Mouse (Mus musculus) kidney, embryonic 16.5 days (tissue): ENCODE measurements around the gene Gm9747. TPM values are rescaled to one million over a fixed set of nuclear protein-coding genes. Genes with fewer than 3 reads are reported as not detected.

Experiments used
- ATAC-seq: fragments of 200-750 bp; cut with Nextera tagmentation; 2 replicates; pipeline ENCODE4 v1.8.0; 2017; ENCODE audit warnings: moderate TSS enrichment; ENCODE audit not compliant: low FRiP score, low TSS enrichment
- H3K27ac ChIP-seq: fragments of 300-500 bp; sonication (generic); 2 replicates; pipeline ENCODE4 v1.5.1; 2014; ENCODE audit warnings: low read length
- H3K27me3 ChIP-seq: fragments of 300-500 bp; sonication (generic); 2 replicates; pipeline ENCODE4 v1.6.1; 2014; ENCODE audit warnings: low read length, control low read depth, mixed read lengths; ENCODE audit not compliant: insufficient read depth
- H3K36me3 ChIP-seq: fragments of 300-500 bp; sonication (generic); 2 replicates; pipeline ENCODE4 v1.6.1; 2014; ENCODE audit warnings: low read length, control low read depth, mixed read lengths; ENCODE audit not compliant: insufficient read depth
- H3K4me1 ChIP-seq: fragments of 300-500 bp; sonication (generic); 2 replicates; pipeline ENCODE4 v1.6.1; 2014; ENCODE audit warnings: low read length, control low read depth, mixed read lengths; ENCODE audit not compliant: insufficient read depth
- H3K4me2 ChIP-seq: fragments of 300-500 bp; sonication (generic); replicated peaks from 2 replicates; pipeline ENCODE4 v1.6.1; 2014; ENCODE audit warnings: low read depth, low read length
- H3K4me3 ChIP-seq: fragments of 300-500 bp; sonication (generic); 2 replicates; pipeline ENCODE4 v1.5.1; 2014; ENCODE audit warnings: mild to moderate bottlenecking, low read length
- H3K9ac ChIP-seq: fragments of 300-500 bp; sonication (generic); replicated peaks from 2 replicates; pipeline ENCODE4 v1.6.1; 2014; ENCODE audit warnings: low read length
- H3K9me3 ChIP-seq: fragments of 300-500 bp; sonication (generic); 2 replicates; pipeline ENCODE4 v1.6.1; 2016; ENCODE audit warnings: low read length, control low read depth
- WGBS: fragments of 180-500 bp; shearing (Covaris S2); extraction: QIAGEN DNeasy Blood & Tissue Kit; methylation state at CpG from one replicate; pipeline ENCODE4 v1.1.7; 2014; 5-methylcytosine and 5-hydroxymethylcytosine counted together
- polyA plus RNA-seq: library from polyadenylated mRNA; unstranded; fragments of >200 nt; fragmentation: Nextera tagmentation; extraction: Ambion mirVana; gene quantifications from 2 replicates; pipeline ENCODE4 v1.2.1, GENCODE M21; 2015

Gm9747 gene
- polyA plus RNA-seq, 1 experiment from 2014 or later, result 15.0 TPM

DNA sequence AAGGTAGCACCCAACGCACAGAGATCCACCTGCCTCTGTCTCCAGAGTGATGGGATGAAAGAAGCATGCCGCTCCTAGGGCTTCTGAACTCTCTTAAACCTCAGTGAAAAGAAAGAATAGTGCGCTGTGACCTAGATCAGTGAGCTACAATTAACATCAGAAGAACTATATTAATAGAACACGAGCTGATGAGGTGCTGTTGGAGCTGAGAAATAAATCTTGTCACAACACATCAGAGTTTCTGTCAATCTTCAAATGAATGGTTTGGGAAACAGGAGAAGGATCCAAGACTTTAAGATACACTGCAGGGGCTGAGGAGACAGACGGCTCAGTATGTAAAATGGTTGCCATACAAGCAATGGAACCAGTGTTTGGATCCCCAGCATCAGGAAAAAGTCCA lies 39.3 kb downstream of the Gm9747 start:
- H3K4me2 ChIP-seq, result no peak overlapping the region
- no peak overlapping the region for H3K4me3 ChIP-seq
- H3K27me3 ChIP-seq, result no peaks in the 10 kb centered on the region
- no peaks in the 10 kb centered on the region for H3K9me3 ChIP-seq
- H3K27ac ChIP-seq, result no peak overlapping the region
- H3K9ac ChIP-seq, result no peak overlapping the region
- no peak for ATAC-seq
- 90% methylated on average over 5 of the region's 5 CpGs for WGBS
- peaks cover 6% of the 10 kb centered on the region; the same call in 1 of the 2 replicates for H3K36me3 ChIP-seq
- peaks cover 12% of the 10 kb centered on the region; the same call in 1 of the 2 replicates for H3K4me1 ChIP-seq

DNA sequence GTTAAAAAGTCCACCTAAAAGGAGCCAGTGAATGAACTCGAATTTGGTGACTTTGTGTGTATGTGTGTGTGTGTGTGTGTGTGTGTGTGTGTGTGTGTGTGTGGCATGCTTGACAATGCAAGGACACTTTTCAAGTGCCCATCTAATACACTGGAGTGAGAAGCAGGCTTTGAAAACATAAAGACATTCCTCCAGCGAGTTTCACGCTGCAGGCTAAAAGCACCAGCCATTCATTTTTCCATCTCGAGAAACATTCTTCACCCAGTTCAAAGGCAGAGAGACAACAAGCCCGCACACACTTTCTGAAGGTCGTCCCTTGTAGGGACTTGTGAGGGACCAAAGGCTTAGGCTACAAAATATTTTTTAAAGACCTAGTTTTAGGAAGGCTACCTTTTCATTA lies 40.6 kb downstream of the Gm9747 start:
- Histone ChIP-seq H3K27ac (no peak overlapping the region), H3K4me1 (peaks cover 7% of the 10 kb centered on the region; the same call in 1 of the 2 replicates), H3K4me3 (no peak overlapping the region), H3K9ac (no peak overlapping the region), H3K27me3 (no peaks in the 10 kb centered on the region), H3K36me3 (peaks cover 10% of the 10 kb centered on the region; the same call in 1 of the 2 replicates), H3K4me2 (no peak overlapping the region), H3K9me3 (no peaks in the 10 kb centered on the region)
- ATAC-seq, result no peak
- WGBS, result 62% methylated on average over 6 of the region's 6 CpGs

DNA sequence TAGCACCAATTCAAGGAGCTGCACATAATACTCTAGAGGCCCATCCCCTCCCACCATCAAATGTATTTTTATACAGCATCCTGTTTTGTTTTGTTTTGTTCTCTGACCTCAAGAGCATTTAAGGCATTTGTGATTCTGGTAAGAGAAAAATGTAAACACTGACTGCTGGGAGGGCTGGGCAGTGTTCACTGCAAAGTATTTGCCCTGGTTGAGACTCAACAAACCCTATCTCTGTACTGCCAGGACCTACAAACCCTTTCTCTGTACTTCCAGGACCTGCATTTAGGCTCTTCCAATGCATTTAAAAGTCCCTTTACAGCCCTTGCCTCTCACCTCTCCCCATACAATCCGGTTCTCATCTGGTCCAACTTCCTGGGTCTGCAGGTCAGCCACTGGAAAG lies 41.4 kb downstream of the Gm9747 start:
- Histone ChIP-seq H3K27ac (peak overlapping the region; percentile 65; the same call in 1 of the 2 replicates), H3K4me1 (peaks cover 7% of the 10 kb centered on the region; the same call in 1 of the 2 replicates), H3K36me3 (peaks cover 10% of the 10 kb centered on the region; the same call in 1 of the 2 replicates), H3K9me3 (no peaks in the 10 kb centered on the region), H3K4me2 (no peak overlapping the region), H3K9ac (no peak overlapping the region), H3K4me3 (no peak overlapping the region), H3K27me3 (no peaks in the 10 kb centered on the region)
- 0% methylated on average over 1 of the region's 1 CpGs for WGBS
- ATAC-seq, result 0 out of 2 replicates have a peak, but pooled peaks have one; percentile 23

DNA sequence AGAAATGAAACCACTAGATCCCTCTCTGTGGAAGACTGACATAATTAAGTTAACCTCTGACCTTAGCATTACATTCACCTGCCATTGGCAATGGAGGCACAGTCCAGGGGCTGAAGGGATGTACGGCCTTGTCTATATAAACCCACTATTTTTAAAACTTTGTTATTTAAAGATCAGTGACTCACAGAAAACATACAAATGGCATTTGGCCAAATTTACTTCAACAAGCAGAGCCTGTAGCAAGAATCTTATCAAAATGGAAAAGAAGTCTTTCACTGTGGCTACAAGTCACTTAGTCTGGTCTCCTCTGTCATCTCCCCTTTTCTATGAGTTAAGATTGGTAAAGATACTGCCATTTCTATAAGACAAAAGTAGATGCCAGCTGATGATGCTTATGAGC lies 46.9 kb downstream of the Gm9747 start:
- no peak overlapping the region for H3K27ac ChIP-seq
- no peak for ATAC-seq
- H3K9ac ChIP-seq, result no peak overlapping the region
- WGBS, result 59% methylated on average over 1 of the region's 1 CpGs
- H3K27me3 ChIP-seq, result no peaks in the 10 kb centered on the region
- H3K9me3 ChIP-seq, result no peaks in the 10 kb centered on the region
- H3K4me3 ChIP-seq, result no peak overlapping the region
- peaks cover 16% of the 10 kb centered on the region for H3K4me1 ChIP-seq
- H3K4me2 ChIP-seq, result no peak overlapping the region
- H3K36me3 ChIP-seq, result peaks cover 10% of the 10 kb centered on the region; the same call in 1 of the 2 replicates

DNA sequence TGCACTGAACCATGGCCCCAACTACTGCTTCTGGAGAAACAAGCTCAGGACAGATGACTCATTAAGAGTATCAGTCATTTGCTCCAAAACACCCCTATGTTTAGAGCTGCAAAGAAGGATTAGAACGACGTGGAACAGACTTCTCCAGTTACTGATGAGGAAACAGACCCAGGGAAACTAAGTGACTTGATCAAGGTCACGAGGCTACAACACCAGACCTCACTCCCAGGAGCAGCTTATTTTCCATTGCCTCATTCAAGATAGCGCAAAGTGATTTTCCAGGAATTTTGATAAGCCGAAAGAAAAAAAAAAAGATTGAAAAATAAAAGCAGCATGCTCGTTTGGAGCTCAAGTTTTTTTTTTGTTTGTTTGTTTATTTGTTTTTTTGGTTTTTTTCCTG lies 48.9 kb downstream of the Gm9747 start:
- H3K9me3 ChIP-seq, result no peaks in the 10 kb centered on the region
- no peak overlapping the region for H3K9ac ChIP-seq
- WGBS, result 78% methylated on average over 6 of the region's 6 CpGs
- H3K4me2 ChIP-seq, result no peak overlapping the region
- H3K36me3 ChIP-seq, result peaks cover 6% of the 10 kb centered on the region; the same call in 1 of the 2 replicates
- no peak overlapping the region for H3K4me3 ChIP-seq
- no peaks in the 10 kb centered on the region for H3K27me3 ChIP-seq
- peaks cover 21% of the 10 kb centered on the region for H3K4me1 ChIP-seq
- no peak overlapping the region for H3K27ac ChIP-seq
- ATAC-seq, result no peak

DNA sequence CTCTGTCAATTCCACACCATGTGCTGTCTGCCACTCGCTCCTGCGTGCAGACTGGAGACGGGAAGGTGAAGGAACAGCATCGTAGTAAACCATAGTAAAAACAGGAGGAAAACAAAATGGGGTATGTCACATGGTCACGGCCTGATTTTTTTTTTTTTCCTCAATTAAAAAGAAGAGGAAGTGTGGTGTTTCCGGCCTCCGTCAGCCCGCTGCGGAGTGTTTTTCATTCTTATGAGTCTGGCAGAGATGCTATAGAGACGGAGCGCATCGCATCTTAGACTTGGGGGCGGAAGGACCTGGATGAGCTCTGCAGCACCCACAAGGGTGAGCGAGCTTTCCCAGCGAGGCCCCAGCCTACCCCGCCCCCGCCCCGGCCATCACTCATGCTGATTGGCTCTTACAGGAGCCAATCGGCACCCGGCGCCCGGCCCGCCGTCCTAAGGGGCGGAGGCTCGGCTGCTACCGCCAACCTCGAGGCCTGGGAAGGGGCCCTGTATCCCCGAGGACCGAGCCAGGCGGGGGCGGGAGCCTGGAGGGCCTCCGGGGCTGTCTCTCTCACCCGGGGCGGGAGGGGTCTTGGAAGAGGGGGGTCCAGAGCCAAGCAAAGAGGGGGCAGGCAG lies 50.2 kb downstream of the Gm9747 start:
- Histone ChIP-seq H3K4me1 (peaks cover 32% of the 10 kb centered on the region), H3K9me3 (no peaks in the 10 kb centered on the region), H3K4me3 (peak overlapping the region; percentile 50), H3K36me3 (peaks cover 5% of the 10 kb centered on the region), H3K27me3 (no peaks in the 10 kb centered on the region), H3K27ac (peak overlapping the region; percentile 98), H3K4me2 (peak overlapping the region; percentile 63), H3K9ac (peak overlapping the region; percentile 79)
- ATAC-seq, result peak; percentile 99
- WGBS, result under 1% methylated on average over 34 of the region's 35 CpGs

DNA sequence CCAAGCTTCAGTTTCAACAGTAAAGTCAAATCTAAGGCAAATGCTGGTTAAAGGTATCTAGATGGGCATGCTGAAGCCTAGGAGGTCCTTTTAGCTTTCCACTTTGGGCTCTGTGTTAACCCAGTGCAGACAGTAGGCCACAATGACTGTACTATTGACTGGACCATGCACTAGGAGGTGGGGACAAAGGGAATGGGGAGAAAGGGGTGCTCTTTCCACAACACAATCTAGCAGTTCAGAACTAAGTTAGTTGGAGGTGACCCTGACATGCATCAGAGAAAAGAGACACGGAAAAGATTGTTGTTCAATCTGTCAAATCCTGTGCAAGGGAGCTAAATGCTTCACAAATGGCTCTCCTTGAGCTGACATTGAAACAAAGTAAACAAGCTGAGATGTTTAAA lies 51.0 kb downstream of the Gm9747 start:
- peak overlapping the region; percentile 98 for H3K27ac ChIP-seq
- H3K4me1 ChIP-seq, result peaks cover 32% of the 10 kb centered on the region
- WGBS, result 6% methylated on average over 1 of the region's 1 CpGs
- H3K27me3 ChIP-seq, result no peaks in the 10 kb centered on the region
- peak overlapping the region; percentile 50 for H3K4me3 ChIP-seq
- H3K9ac ChIP-seq, result peak overlapping the region; percentile 79
- no peaks in the 10 kb centered on the region for H3K9me3 ChIP-seq
- peaks cover 13% of the 10 kb centered on the region for H3K36me3 ChIP-seq
- peak overlapping the region; percentile 63 for H3K4me2 ChIP-seq
- ATAC-seq, result peak; percentile 7; the same call in 1 of the 2 replicates

DNA sequence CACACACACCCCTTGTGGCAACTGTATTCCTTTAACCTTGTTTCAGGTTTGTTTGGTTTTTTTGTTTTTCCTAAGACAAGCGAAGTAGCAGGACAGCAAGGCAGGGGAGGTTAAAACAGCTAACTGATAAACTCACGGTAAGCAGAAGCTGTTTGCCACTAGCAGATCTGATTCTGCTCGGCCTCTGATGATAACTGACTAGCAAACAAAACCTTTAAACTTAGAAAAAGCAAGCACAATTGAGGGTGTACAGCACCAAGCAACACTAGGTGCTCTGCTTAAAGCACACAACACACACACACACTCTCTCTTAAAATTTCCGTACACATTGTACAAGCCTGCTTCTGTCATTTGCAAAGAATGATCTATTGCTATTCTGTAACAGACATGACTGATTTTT lies 51.5 kb downstream of the Gm9747 start:
- H3K9ac ChIP-seq, result peak overlapping the region; percentile 79
- ATAC-seq, result no peak
- 20% methylated on average over 4 of the region's 4 CpGs for whole genome bisulfite sequencing
- peaks cover 36% of the 10 kb centered on the region for H3K4me1 ChIP-seq
- H3K27me3 ChIP-seq, result peaks cover 3% of the 10 kb centered on the region; the same call in 1 of the 2 replicates
- H3K36me3 ChIP-seq, result peaks cover 16% of the 10 kb centered on the region
- peak overlapping the region; percentile 63 for H3K4me2 ChIP-seq
- no peaks in the 10 kb centered on the region for H3K9me3 ChIP-seq
- H3K4me3 ChIP-seq, result peak overlapping the region; percentile 50
- H3K27ac ChIP-seq, result peak overlapping the region; percentile 98
